ENCODE assay signal across 8 mouse cellular contexts in genomic region chr17:87302014-87302794, GRCm38 (mm10). TPM values are rescaled to one million over a fixed set of nuclear protein-coding genes. Genes with fewer than 3 reads are reported as not detected.
DNase-seq lines count a peak whose midpoint lies in the region; ATAC-seq and TF ChIP-seq lines count a peak whose summit lies in the region.
"Had no signal": no experiment of that assay in that cellular context is flagged by ENCODE, and none has a peak within 500 bp of the region (broad histone marks: within the 10 kb centered on the region; RNA-seq: fewer than 3 reads in every experiment).

No protein-coding gene starts in this region.

- intact Hi-C loops in left cerebral cortex, postnatal 14 days (cut with DNase I) = no loop called here

- no peak for DNase-seq in spleen, adult 2 months (ENCODE audit: low read depth in 1 of 2, low spot score in 2 of 2)
- no peak for DNase-seq in spleen, postnatal 36 days (ENCODE audit: low spot score in 2 of 2)
- DNase-seq in liver, embryonic 13.5 days = no peak
- no peak for DNase-seq in left cerebral cortex, postnatal 14 days (ENCODE audit: low spot score in 2 of 2)
- no peak for DNase-seq in spleen, adult 12 weeks (ENCODE audit: low spot score)

- no peak for TF ChIP-seq CTCF in spleen, adult 2 months (IDR thresholded peaks at IDR 0.05; ENCODE audit: extremely low read depth, insufficient read depth, insufficient read length, insufficient replicate concordance)

- no peaks in the 10 kb centered on the region for H3K36me3 ChIP-seq in spleen, adult 2 months (ENCODE audit: control insufficient read depth, insufficient read depth, low read length)
- peaks cover 5% of the 10 kb centered on the region; the same call in 1 of the 2 replicates for H3K36me3 ChIP-seq in liver, embryonic 13.5 days
- no peaks in the 10 kb centered on the region for H3K36me3 ChIP-seq in midbrain, embryonic 13.5 days

- ATAC-seq in liver, embryonic 13.5 days (ENCODE audit: low read depth) = peak; percentile 63
- ATAC-seq in midbrain, embryonic 13.5 days = no peak

- H3K27ac ChIP-seq in spleen, adult 2 months (ENCODE audit: insufficient read depth, low read length) = peak overlapping the region; percentile 66
- peak overlapping the region; percentile 59 for H3K27ac ChIP-seq in brown adipose tissue, adult 24 weeks (replicated peaks; ENCODE audit: low read depth, low read length)
- H3K27ac ChIP-seq in liver, embryonic 13.5 days = peak overlapping the region; percentile 50
- H3K27ac ChIP-seq in midbrain, embryonic 13.5 days = no peak overlapping the region

- H3K9ac ChIP-seq in liver, embryonic 13.5 days = 0 out of 2 replicates have a peak overlapping the region, but pooled peaks have one; percentile 7
- no peak overlapping the region for H3K9ac ChIP-seq in midbrain, embryonic 13.5 days (replicated peaks)

- no peak for TF ChIP-seq POLR2A in spleen, adult 2 months (IDR thresholded peaks at IDR 0.05; ENCODE audit: low read depth, low read length)

- no peaks in the 10 kb centered on the region for H3K9me3 ChIP-seq in liver, embryonic 13.5 days (replicated peaks)
- no peaks in the 10 kb centered on the region for H3K9me3 ChIP-seq in midbrain, embryonic 13.5 days

- H3K4me3 ChIP-seq in spleen, adult 2 months (ENCODE audit: extremely low read depth, insufficient read depth, insufficient read length) = no peak overlapping the region
- no peak overlapping the region for H3K4me3 ChIP-seq in brown adipose tissue, adult 24 weeks (ENCODE audit: insufficient read depth, low read depth, low read length)
- no peak overlapping the region for H3K4me3 ChIP-seq in liver, embryonic 13.5 days (replicated peaks)
- no peak overlapping the region for H3K4me3 ChIP-seq in midbrain, embryonic 13.5 days (replicated peaks)
- H3K4me3 ChIP-seq: erythroblast, embryonic 14.5 days had no signal

- H3K4me2 ChIP-seq in liver, embryonic 13.5 days = no peak overlapping the region
- H3K4me2 ChIP-seq in midbrain, embryonic 13.5 days (replicated peaks) = no peak overlapping the region

- peaks cover 34% of the 10 kb centered on the region for H3K4me1 ChIP-seq in spleen, adult 2 months (ENCODE audit: control insufficient read depth, insufficient read depth, insufficient read length)
- H3K4me1 ChIP-seq in brown adipose tissue, adult 24 weeks (ENCODE audit: control insufficient read depth, insufficient read depth, insufficient read length, low read length) = peaks cover 19% of the 10 kb centered on the region
- H3K4me1 ChIP-seq in liver, embryonic 13.5 days (replicated peaks) = peaks cover 44% of the 10 kb centered on the region
- H3K4me1 ChIP-seq in midbrain, embryonic 13.5 days (replicated peaks) = no peaks in the 10 kb centered on the region

- no peaks in the 10 kb centered on the region for H3K27me3 ChIP-seq in spleen, adult 2 months (ENCODE audit: control insufficient read depth, insufficient read depth, low read length)
- H3K27me3 ChIP-seq in liver, embryonic 13.5 days = no peaks in the 10 kb centered on the region
- H3K27me3 ChIP-seq in midbrain, embryonic 13.5 days = no peaks in the 10 kb centered on the region

- WGBS in spleen, adult 2 months = 23% methylated on average over 13 of the region's 13 CpGs
- WGBS in liver, embryonic 13.5 days (ENCODE audit: insufficient replicate concordance) = 26% methylated on average over 13 of the region's 13 CpGs
- 91% methylated on average over 13 of the region's 13 CpGs for WGBS in midbrain, embryonic 13.5 days

RNA-seq across cellular contexts. Expression of gene Ttc7, which starts 19.5 kb away (rescaled TPM):
- polyA plus RNA-seq in spleen, adult 2 months (2012; rRNA removed) = 88.6 and 234 TPM in 2 replicates
- 8.9 and 9.5 TPM in 2 replicates for polyA plus RNA-seq in brown adipose tissue, adult 24 weeks (2012; ENCODE audit: insufficient read depth, insufficient read length, missing spikeins)
- 9.5 and 11.0 TPM in 2 replicates for polyA plus RNA-seq in liver, embryonic 13.5 days (2015; fragmentation: Nextera tagmentation; extraction: Ambion mirVana)
- polyA plus RNA-seq in midbrain, embryonic 13.5 days (2015; fragmentation: Nextera tagmentation; extraction: Ambion mirVana) = 2.8 and 4.3 TPM in 2 replicates
- total RNA-seq in left cerebral cortex, postnatal 14 days (2021) = 1 to 10 TPM; 7.2 to 7.4 TPM

RNA-seq across cellular contexts. Expression of gene Mcfd2, which starts 36.5 kb away (rescaled TPM):
- polyA plus RNA-seq in spleen, adult 2 months (2012; rRNA removed) = 38.5 and 47.0 TPM in 2 replicates
- 71.9 and 84.7 TPM in 2 replicates for polyA plus RNA-seq in brown adipose tissue, adult 24 weeks (2012; ENCODE audit: insufficient read depth, insufficient read length, missing spikeins)
- polyA plus RNA-seq in liver, embryonic 13.5 days (2015; fragmentation: Nextera tagmentation; extraction: Ambion mirVana) = 50.2 and 53.9 TPM in 2 replicates
- polyA plus RNA-seq in midbrain, embryonic 13.5 days (2015; fragmentation: Nextera tagmentation; extraction: Ambion mirVana) = 52.6 and 54.7 TPM in 2 replicates
- total RNA-seq in left cerebral cortex, postnatal 14 days (2021) = 10 to 100 TPM; 39.1 to 40.3 TPM
